Mouse (Mus musculus) frontal cortex, adult (tissue): ENCODE results near the gene Mrgprf.

ENCODE experiments used
- ATAC-seq: cut with Nextera tagmentation; 2 replicates; pipeline ENCODE4 v1.9.2; 2017; ENCODE audit warnings: mild to moderate bottlenecking, moderate library complexity, mixed read lengths; ENCODE audit not compliant: low TSS enrichment

The Mrgprf gene

DNA sequence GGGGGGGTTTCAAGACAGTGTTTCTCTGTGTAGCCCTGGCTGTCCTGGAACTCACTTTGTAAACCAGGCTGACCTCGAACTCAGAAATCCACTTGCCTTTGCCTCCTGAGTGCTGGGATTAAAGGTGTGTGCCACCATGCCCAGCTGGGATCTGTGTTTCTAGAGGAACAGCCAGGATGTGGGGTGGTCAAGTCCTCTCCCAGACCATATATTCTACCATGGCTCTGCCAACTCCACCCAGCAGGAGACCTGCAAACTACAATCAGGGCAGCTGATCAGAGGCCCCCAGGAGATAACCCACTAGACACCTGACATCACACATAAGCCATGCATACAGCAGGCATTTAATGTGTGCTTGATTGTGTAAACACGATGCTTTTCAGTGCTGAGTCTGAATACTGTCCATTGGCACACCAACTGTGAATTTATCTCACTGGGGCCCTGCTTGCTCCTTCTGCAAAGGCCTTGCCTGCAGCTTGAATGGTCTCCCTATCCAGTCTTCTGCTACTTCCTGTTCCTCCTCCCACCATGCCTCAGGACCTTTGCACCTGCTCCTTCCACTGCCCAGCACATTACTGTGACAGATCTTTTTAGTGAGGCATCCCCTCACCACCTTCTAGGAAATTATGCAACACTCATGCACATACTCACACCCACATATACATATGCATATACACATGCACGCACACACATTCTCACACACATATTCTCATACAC lies 35.1 kb downstream of the Mrgprf start:
- ATAC-seq, result no peak

DNA sequence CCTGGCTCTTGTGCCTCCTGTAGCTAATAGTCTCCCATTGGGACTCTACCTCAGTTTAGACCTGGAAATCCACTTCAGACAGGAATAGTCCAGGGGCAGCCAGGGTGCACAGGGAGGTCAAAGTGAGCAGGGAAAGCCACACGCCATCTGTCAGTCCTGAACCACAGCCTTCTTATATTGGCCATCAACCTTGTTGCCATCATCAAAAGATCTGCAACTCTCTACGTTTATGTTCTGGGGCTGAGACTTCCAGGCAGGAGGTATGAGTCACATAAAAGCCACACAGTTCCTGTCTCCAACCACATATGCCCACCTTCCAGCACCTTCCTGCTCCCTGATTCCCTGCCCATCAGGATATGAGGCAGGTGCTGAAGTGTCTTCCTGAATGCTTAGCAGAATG lies 37.3 kb downstream of the Mrgprf start:
- ATAC-seq, result no peak

- ATAC-seq, result no peak
Observed at GRCm38 (mm10) chr7:145340248-145340904, 39.7 kb downstream of the Mrgprf start.
